Mouse (Mus musculus): ENCODE results near the gene Cenpv. TPM values are rescaled to one million over a fixed set of nuclear protein-coding genes. Genes with fewer than 3 reads are reported as not detected.

Cenpv gene
- polyA plus RNA-seq, 1 experiment from 2014 or later = 15.0 TPM

DNA sequence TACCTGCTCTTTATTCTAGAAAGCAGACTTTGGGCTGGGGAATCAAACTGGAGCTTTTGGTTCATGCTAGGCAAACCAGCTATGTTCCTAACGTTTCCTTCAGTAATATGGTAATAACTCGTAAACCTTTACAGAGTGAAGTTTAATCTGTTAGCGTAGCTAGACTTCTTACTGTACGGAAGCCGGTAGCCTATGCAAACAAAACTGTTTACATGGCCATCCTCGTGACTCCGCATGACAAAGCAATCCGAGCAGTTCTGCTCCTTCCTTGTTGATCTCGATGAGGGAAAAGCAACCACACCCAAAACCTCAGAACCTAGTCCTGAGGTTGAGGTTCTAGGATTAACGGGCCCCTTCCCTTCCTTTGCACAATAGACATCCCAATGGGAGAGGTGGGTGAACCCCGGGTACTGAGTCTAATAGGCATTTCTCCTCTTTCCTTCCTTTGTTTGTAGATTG, 11.2 kb upstream of the Cenpv start:
- peak overlapping the region; percentile 85 for H3K4me3 ChIP-seq
- peaks cover 22% of the 10 kb centered on the region for H3K4me1 ChIP-seq
- H3K36me3 ChIP-seq = peaks cover 23% of the 10 kb centered on the region
- H3K9me3 ChIP-seq = no peaks in the 10 kb centered on the region
- no peaks in the 10 kb centered on the region for H3K27me3 ChIP-seq (ENCODE audit: insufficient read depth, poor library complexity, severe bottlenecking)
- peak; percentile 86 for DNase-seq (ENCODE audit: low spot score)
- peak overlapping the region; percentile 100 for H3K27ac ChIP-seq
- WGBS = 2% methylated on average over 11 of the region's 11 CpGs

DNA sequence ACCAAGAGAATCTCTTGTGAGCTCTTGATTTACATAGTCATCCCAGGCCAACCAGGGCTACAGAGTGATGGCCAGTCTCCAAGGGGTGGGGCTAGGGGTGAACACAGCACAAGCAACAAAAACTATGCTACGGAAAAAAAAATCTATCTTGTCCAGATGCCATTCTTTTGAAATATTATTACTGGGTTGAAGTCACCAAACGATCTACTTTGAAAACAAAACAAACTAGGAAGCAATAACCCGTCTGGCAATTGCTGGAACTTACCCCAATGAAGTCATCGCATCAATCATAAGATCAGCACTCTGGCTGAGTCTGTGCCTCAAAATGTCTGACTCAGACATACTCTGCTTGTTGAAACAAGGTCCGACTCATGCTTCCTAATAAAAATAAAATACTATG, 10.7 kb upstream of the Cenpv start:
- Histone ChIP-seq H3K9me3 (no peaks in the 10 kb centered on the region), H3K36me3 (peaks cover 18% of the 10 kb centered on the region), H3K4me3 (peak overlapping the region; percentile 85), H3K27ac (peak overlapping the region; percentile 100), H3K27me3 (ENCODE audit: insufficient read depth, poor library complexity, severe bottlenecking) (no peaks in the 10 kb centered on the region), H3K4me1 (peaks cover 19% of the 10 kb centered on the region)
- DNase-seq (ENCODE audit: low spot score) = no peak
- 20% methylated on average over 5 of the region's 5 CpGs for WGBS

DNA sequence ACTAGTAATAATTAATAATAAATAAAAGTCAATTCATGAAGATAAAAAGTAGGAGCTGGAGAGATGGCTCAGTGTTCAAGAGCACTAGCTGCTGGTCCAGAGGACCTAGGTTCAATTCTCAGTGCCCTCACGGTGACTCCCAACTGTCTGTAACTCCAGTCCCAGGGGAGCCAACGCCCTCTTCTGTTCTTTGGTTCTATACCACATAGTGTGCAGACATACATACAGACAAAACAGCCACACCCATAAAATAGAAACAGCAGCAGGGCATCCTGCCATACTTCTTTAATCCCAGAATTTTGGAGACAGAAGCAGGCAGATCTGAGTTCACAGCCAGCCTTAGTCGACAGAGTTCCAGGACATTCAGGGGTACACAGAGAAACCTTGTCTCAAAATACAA, 4.9 kb upstream of the Cenpv start:
- WGBS = 87% methylated on average over 3 of the region's 3 CpGs
- H3K4me3 ChIP-seq = no peak overlapping the region
- no peak for DNase-seq (ENCODE audit: low spot score)
- H3K4me1 ChIP-seq = peaks cover 5% of the 10 kb centered on the region
- peaks cover 18% of the 10 kb centered on the region for H3K27me3 ChIP-seq (ENCODE audit: insufficient read depth, poor library complexity, severe bottlenecking)
- no peak overlapping the region for H3K27ac ChIP-seq
- no peaks in the 10 kb centered on the region for H3K9me3 ChIP-seq
- H3K36me3 ChIP-seq = no peaks in the 10 kb centered on the region

DNA sequence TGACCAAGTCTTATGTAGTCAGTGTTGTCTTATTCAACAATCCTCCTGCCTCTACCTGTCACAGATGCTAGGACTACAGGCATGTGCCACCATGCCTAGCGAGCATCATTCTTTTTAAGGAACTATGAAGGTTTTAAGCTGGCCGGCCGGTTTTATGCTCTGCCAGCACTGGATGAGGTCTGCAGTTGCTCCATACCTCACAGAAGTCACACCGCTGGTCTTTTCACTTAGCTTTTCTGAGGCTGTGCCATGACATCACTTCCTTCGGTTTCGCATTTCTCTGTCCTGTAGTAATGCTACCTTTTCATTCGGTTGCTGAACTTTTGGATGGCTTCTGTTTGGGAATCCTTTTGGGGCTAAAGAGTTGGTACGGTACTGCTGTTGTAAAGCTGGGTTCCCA, 2.5 kb upstream of the Cenpv start:
- Histone ChIP-seq H3K4me1 (peaks cover 14% of the 10 kb centered on the region), H3K27me3 (ENCODE audit: insufficient read depth, poor library complexity, severe bottlenecking) (peaks cover 31% of the 10 kb centered on the region), H3K36me3 (no peaks in the 10 kb centered on the region), H3K27ac (no peak overlapping the region), H3K9me3 (no peaks in the 10 kb centered on the region), H3K4me3 (no peak overlapping the region)
- DNase-seq (ENCODE audit: low spot score) = no peak
- 77% methylated on average over 8 of the region's 8 CpGs for WGBS

DNA sequence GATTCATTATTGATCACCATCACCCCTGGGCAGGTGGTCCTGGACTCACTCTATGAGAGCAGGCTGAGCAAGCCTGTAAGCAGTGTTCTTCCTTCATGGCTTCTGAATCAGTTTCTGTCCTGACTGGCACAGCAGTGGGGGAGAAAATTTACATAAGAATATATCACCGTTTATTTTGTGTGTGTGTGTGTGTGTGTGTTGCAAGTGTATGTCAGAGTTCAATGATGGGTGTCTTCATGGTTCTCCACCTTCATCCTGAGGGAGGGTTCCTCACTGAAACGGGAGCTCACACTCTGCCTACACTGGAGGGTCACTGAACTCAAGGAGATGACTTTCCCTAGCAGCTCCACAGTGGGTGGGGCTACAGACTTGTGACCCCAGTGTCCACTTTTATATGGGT, 1.9 kb upstream of the Cenpv start:
- no peak for DNase-seq (ENCODE audit: low spot score)
- H3K4me1 ChIP-seq = peaks cover 14% of the 10 kb centered on the region
- no peak overlapping the region for H3K4me3 ChIP-seq
- H3K9me3 ChIP-seq = no peaks in the 10 kb centered on the region
- no peaks in the 10 kb centered on the region for H3K36me3 ChIP-seq
- peaks cover 32% of the 10 kb centered on the region for H3K27me3 ChIP-seq (ENCODE audit: insufficient read depth, poor library complexity, severe bottlenecking)
- H3K27ac ChIP-seq = no peak overlapping the region
- WGBS = 53% methylated on average over 2 of the region's 2 CpGs

DNA sequence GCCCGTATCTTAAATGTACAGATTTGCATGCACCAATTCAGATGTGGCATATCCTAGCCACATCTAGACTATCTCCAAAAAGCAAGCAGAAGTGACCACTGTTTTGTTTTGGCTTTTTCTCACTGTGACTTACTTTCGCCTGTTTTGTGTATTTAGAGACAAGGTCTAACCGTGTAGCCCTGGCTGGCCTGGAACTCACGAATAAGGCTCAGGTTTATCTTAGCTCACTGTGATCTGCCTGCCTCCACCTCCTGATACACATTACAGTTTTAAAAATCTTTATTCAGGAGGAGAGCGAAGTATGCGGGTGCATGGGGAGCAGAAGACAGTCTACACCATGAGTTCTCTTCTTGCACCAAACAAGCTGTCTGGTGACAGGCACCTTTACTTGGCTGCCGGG, 1.1 kb upstream of the Cenpv start:
- no peaks in the 10 kb centered on the region for H3K9me3 ChIP-seq
- H3K4me1 ChIP-seq = peaks cover 14% of the 10 kb centered on the region
- 78% methylated on average over 7 of the region's 7 CpGs for WGBS
- no peak overlapping the region for H3K27ac ChIP-seq
- no peak overlapping the region for H3K4me3 ChIP-seq
- DNase-seq (ENCODE audit: low spot score) = no peak
- peaks cover 32% of the 10 kb centered on the region for H3K27me3 ChIP-seq (ENCODE audit: insufficient read depth, poor library complexity, severe bottlenecking)
- H3K36me3 ChIP-seq = no peaks in the 10 kb centered on the region

DNA sequence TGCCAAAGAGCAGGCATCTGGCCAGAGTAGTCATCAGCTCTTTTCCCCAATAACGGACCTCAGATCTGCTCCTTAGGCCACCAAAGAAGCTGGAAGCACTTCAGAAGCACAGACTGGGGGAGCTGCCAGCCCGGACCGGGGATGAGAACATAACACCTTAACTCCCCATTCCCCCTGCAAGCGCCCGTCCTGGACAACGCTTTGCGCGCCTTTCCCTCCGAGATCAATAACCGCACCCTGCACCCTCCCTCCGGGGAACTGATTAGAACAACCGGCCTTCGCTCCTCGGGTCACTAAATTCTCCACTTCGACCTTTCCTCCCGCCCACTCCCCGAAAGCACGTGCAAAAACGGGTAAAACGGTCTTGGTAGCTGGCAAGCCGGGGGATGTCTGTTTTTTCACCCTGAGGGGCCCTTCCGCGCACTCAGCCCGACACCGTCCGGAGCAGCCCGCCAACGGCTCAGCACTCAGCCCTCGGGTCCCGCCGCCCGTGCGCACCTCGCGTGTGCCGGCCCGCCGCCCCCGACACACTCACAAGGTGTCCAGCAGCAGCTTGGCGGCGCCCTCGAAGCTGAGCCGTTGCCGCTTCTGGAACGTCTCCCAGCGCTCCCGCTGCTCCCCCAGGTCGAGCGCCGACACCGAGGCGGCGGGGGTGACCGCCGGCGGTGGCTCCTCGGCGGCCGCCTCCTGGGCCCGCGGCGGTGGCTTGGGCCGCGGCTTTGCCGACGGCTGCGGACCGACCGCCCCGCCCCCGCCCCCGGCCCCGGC, 556 bp downstream of the Cenpv start:
- Histone ChIP-seq H3K27me3 (ENCODE audit: insufficient read depth, poor library complexity, severe bottlenecking) (peaks cover 32% of the 10 kb centered on the region), H3K9me3 (no peaks in the 10 kb centered on the region), H3K36me3 (no peaks in the 10 kb centered on the region), H3K27ac (peak overlapping the region; percentile 94), H3K4me3 (peak overlapping the region; percentile 88), H3K4me1 (peaks cover 14% of the 10 kb centered on the region)
- DNase-seq (ENCODE audit: low spot score) = peak; percentile 79
- WGBS = under 1% methylated on average over 73 of the region's 73 CpGs

DNA sequence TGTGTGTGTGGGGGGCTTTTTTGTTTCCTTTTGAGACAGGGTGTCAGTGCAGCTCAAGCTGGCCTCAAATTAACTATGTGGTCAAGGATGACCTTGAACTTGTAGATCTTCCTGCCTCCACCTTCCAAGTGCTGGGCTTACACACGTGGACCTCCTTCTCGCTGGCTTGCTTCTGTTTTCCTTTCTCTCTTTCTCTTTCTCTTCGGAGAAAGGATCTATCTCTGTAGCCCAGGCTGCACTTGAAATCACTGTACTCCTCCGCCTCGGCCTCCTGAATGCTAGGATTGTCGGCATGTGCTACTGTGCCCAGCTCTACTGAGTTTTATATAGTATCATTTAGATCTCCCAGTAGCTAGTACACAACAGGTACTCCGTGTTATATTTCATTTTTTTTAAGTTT, 1.5 kb downstream of the Cenpv start:
- 45% methylated on average over 7 of the region's 7 CpGs for WGBS
- Histone ChIP-seq H3K27me3 (ENCODE audit: insufficient read depth, poor library complexity, severe bottlenecking) (peaks cover 32% of the 10 kb centered on the region), H3K9me3 (no peaks in the 10 kb centered on the region), H3K4me3 (no peak overlapping the region; the same call in 1 of the 2 replicates), H3K36me3 (no peaks in the 10 kb centered on the region), H3K4me1 (peaks cover 14% of the 10 kb centered on the region), H3K27ac (no peak overlapping the region)
- DNase-seq (ENCODE audit: low spot score) = no peak

DNA sequence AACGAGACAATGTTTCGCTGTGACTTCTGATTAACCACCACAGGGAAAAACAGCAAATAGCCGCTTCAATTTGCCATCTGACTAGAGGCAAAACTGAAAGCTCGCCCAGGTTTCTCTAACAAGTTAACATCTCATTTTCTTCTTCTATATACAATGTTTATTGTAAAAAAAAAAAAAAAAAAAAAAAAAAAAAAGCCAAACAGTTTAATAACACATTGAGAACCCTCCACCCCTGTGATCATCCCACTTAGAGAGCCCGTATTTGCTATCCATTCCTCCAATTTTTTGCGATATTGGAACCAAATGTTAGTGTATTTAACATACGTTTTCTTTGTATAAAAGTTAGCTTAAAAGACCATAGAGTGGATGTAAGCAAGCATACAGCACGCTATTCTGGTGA, 2.0 kb downstream of the Cenpv start:
- Histone ChIP-seq H3K4me1 (peaks cover 14% of the 10 kb centered on the region), H3K27me3 (ENCODE audit: insufficient read depth, poor library complexity, severe bottlenecking) (peaks cover 32% of the 10 kb centered on the region), H3K9me3 (no peaks in the 10 kb centered on the region), H3K4me3 (no peak overlapping the region), H3K36me3 (no peaks in the 10 kb centered on the region), H3K27ac (no peak overlapping the region)
- WGBS = 85% methylated on average over 8 of the region's 8 CpGs
- no peak for DNase-seq (ENCODE audit: low spot score)

DNA sequence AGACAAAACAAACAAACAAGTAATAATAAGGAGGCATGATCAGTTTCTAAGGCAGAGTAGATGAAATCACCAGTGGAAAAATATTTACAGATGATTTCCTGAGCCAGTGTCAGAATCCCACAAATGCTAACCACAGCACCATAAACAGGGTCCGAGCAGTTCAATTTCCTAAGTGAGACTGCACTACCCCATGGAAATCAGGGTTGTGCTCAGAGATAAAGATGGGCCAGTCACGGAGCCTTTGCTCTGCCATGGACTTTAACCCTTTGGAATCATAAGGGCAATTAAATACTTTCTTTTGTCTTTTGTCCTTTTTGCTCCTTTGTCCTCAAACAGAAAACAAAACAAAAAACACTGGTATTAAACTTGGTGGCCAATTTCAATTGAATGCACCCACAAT, 16.8 kb downstream of the Cenpv start:
- H3K9me3 ChIP-seq = no peaks in the 10 kb centered on the region
- H3K27ac ChIP-seq = no peak overlapping the region
- no peak for DNase-seq (ENCODE audit: low spot score)
- no peaks in the 10 kb centered on the region for H3K36me3 ChIP-seq
- WGBS = 33% methylated on average over 2 of the region's 2 CpGs
- no peaks in the 10 kb centered on the region for H3K27me3 ChIP-seq (ENCODE audit: insufficient read depth, poor library complexity, severe bottlenecking)
- no peak overlapping the region for H3K4me3 ChIP-seq
- H3K4me1 ChIP-seq = peaks cover 8% of the 10 kb centered on the region; the same call in 1 of the 2 replicates

DNA sequence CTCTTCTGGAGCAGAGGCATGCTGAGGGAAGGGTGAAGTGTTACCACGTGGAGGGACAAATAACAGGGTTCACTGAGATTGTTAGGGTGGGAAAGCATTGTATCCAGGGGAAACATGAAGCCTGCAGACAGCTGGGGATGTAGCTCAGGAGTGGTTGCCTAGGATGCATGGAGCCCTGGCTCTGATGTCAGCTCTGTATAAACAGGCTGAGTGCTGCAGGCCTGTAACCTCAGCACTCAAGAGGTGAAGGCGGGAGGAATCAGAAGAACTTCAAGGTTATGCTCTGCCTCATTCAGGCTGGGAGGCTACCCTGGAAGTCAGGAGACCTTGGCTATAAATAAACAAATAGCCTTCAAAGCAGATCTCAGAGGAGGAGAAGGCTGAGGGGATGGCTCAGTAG, 20.1 kb downstream of the Cenpv start:
- DNase-seq (ENCODE audit: low spot score) = no peak
- Histone ChIP-seq H3K27ac (peak overlapping the region; percentile 31; the same call in 1 of the 2 replicates), H3K27me3 (ENCODE audit: insufficient read depth, poor library complexity, severe bottlenecking) (no peaks in the 10 kb centered on the region), H3K9me3 (no peaks in the 10 kb centered on the region), H3K4me1 (peaks cover 6% of the 10 kb centered on the region; the same call in 1 of the 2 replicates), H3K36me3 (no peaks in the 10 kb centered on the region), H3K4me3 (no peak overlapping the region)
- 18% methylated on average over 2 of the region's 2 CpGs for WGBS

DNA sequence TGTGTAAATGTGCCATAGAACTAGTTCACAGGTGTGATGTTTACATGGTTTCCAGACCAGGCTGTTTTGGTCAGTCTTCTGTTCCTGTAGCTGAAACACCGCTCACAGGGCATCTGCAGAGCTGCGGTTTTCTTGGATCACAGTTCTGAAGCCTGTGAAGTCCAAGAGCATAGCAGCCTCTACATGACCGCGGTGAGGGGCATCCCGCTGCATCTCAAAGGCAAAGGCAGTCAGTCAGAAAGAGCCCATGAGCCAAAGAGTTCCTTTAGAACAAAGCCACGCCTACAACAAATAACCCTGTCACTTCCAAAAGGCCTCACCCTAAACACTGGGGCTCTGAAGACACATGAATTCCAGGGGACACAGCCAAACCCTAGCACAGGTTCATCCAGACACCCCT, 25.8 kb downstream of the Cenpv start:
- no peak for DNase-seq (ENCODE audit: low spot score)
- Histone ChIP-seq H3K36me3 (peaks cover 6% of the 10 kb centered on the region; the same call in 1 of the 2 replicates), H3K9me3 (no peaks in the 10 kb centered on the region), H3K27ac (no peak overlapping the region), H3K4me3 (no peak overlapping the region), H3K4me1 (no peaks in the 10 kb centered on the region; the same call in 1 of the 2 replicates), H3K27me3 (ENCODE audit: insufficient read depth, poor library complexity, severe bottlenecking) (no peaks in the 10 kb centered on the region)
- WGBS = 70% methylated on average over 6 of the region's 6 CpGs

DNA sequence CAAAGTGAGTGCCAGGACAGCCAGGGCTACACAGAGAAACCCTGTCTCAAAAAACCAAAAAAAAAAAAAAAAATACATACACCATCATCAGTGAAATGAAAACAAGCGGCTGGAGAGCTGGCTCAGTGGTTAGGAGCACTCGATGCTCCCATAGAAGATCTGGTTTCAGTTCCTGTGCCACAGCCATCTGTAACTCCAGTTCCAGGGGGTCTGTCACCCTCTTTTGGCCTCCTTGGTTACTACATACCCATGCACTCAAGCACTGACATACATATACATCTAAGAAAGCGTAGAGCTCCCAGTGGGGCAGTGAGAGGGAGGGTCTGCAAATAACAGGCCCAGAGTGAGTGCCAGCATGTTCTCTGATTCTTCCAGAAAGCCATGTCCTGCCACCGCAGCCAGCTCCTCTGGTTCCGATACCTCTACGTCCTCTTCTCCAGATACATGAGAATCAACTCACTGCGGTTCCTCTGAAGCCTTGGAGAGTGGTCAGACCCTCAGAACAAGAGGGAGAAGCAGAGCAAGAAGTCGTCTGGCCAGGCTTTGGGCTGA, 26.5 kb downstream of the Cenpv start:
- no peaks in the 10 kb centered on the region for H3K9me3 ChIP-seq
- DNase-seq (ENCODE audit: low spot score) = no peak
- H3K36me3 ChIP-seq = peaks cover 7% of the 10 kb centered on the region; the same call in 1 of the 2 replicates
- H3K27me3 ChIP-seq (ENCODE audit: insufficient read depth, poor library complexity, severe bottlenecking) = no peaks in the 10 kb centered on the region
- H3K4me1 ChIP-seq = no peaks in the 10 kb centered on the region; the same call in 1 of the 2 replicates
- H3K4me3 ChIP-seq = no peak overlapping the region
- WGBS = 82% methylated on average over 8 of the region's 8 CpGs
- H3K27ac ChIP-seq = no peak overlapping the region
